Mouse (Mus musculus) hindbrain, postnatal 0 days (tissue): Measurements from ENCODE around the gene Tlr5. TPM values are rescaled to one million over a fixed set of nuclear protein-coding genes. Genes with fewer than 3 reads are reported as not detected.

Experiments
- ATAC-seq: fragments of 200-750 bp; cut with Nextera tagmentation; 2 replicates; pipeline ENCODE4 v1.8.0; 2017; ENCODE audit warnings: mild to moderate bottlenecking, moderate TSS enrichment, moderate library complexity
- DNase-seq: peaks from one replicate; pipeline ENCODE4 v3.0.0-alpha.2; 2015; ENCODE audit warnings: low spot score
- H3K27ac ChIP-seq: fragments of 300-500 bp; sonication (generic); 2 replicates; pipeline ENCODE4 v1.5.1; 2014; ENCODE audit warnings: mild to moderate bottlenecking
- H3K27me3 ChIP-seq: fragments of 300-500 bp; sonication (generic); 2 replicates; pipeline ENCODE4 v1.6.1; 2014; ENCODE audit warnings: low read length, mixed read lengths; ENCODE audit not compliant: insufficient read depth
- H3K36me3 ChIP-seq: fragments of 300-500 bp; sonication (generic); 2 replicates; pipeline ENCODE4 v1.6.1; 2014; ENCODE audit warnings: low read length, mixed read lengths; ENCODE audit not compliant: insufficient read depth
- H3K4me1 ChIP-seq: fragments of 300-500 bp; sonication (generic); 2 replicates; pipeline ENCODE4 v1.6.1; 2014; ENCODE audit warnings: antibody characterized with exemption, low read length, mixed read lengths; ENCODE audit not compliant: insufficient read depth
- H3K4me2 ChIP-seq: fragments of 300-500 bp; sonication (generic); 2 replicates; pipeline ENCODE4 v1.6.1; 2014; ENCODE audit warnings: low read depth, mild to moderate bottlenecking, low read length, moderate library complexity, mixed read lengths
- H3K4me3 ChIP-seq: fragments of 300-500 bp; sonication (generic); 2 replicates; pipeline ENCODE4 v1.5.1; 2014; ENCODE audit warnings: low read length
- H3K9ac ChIP-seq: fragments of 300-500 bp; sonication (generic); replicated peaks from 2 replicates; pipeline ENCODE4 v1.6.1; 2014; ENCODE audit warnings: mild to moderate bottlenecking, low read length, moderate library complexity, mixed read lengths
- H3K9me3 ChIP-seq: fragments of 300-500 bp; sonication (generic); 2 replicates; pipeline ENCODE4 v1.6.1; 2016; ENCODE audit warnings: low read length, mixed read lengths
- CTCF ChIP-seq: IDR thresholded peaks from 2 replicates; pipeline ENCODE4 v1.5.1; 2016; ENCODE audit warnings: antibody characterized with exemption, control low read depth, low read depth
- WGBS: fragments of 180-500 bp; shearing (Covaris S2); extraction: QIAGEN DNeasy Blood & Tissue Kit; methylation state at CpG from one replicate; pipeline ENCODE4 v1.1.7; 2014; 5-methylcytosine and 5-hydroxymethylcytosine counted together
- polyA plus RNA-seq: library from polyadenylated mRNA; unstranded; fragments of >200 nt; fragmentation: Nextera tagmentation; extraction: Ambion mirVana; gene quantifications from 2 replicates; pipeline ENCODE4 v1.2.1, GENCODE M21; 2015
- total RNA-seq: library from RNA; depleted of rRNA; stranded (reverse); fragments of >200 nt; gene quantifications from 2 replicates; pipeline ENCODE4 v1.2.3, GENCODE M21; 2014

The Tlr5 gene
- total and polyA plus RNA-seq, 2 experiments from 2014 or later = 0.55 to 1.4 TPM

DNA sequence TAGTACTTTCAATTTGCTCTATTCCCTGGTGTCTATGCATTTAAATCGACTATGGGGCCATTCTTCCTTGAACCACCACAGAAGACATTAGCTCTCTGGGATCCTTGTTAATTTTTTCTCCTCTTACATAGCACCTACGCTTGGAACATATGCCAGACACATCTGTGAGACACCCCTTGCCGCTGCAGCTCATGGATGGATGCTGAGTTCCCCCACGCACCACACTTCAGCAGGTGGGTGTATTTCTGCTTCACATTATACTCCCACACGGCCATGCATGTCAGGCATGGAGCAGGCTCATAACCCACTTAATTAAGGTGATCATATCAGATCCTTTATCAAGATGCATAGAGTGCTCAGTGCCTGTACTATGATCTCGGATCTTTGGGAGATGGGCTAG, 17.7 kb downstream of the Tlr5 start:
- TF ChIP-seq CTCF = no peak
- Histone ChIP-seq H3K4me1 (no peaks in the 10 kb centered on the region), H3K36me3 (no peaks in the 10 kb centered on the region), H3K4me3 (no peak overlapping the region), H3K4me2 (no peak overlapping the region), H3K27me3 (no peaks in the 10 kb centered on the region), H3K27ac (no peak overlapping the region), H3K9me3 (no peaks in the 10 kb centered on the region), H3K9ac (no peak overlapping the region)
- DNase-seq (no peak), ATAC-seq (no peak)
- WGBS = 82% methylated on average over 6 of the region's 6 CpGs

DNA sequence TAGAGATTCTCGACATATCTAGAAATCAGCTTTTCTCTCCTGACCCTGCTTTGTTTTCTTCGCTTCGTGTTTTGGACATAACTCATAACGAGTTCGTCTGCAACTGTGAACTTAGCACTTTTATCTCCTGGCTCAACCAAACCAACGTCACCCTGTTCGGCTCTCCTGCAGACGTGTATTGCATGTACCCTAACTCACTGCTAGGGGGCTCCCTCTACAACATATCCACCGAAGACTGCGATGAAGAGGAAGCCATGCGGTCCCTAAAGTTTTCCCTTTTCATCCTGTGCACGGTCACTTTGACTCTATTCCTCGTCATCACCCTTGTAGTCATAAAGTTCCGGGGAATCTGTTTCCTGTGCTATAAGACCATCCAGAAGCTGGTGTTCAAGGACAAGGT, 20.2 kb downstream of the Tlr5 start:
- ATAC-seq (no peak), DNase-seq (no peak)
- no peak overlapping the region for H3K4me3 ChIP-seq
- H3K9me3 ChIP-seq = no peaks in the 10 kb centered on the region
- H3K4me1 ChIP-seq = no peaks in the 10 kb centered on the region
- H3K27ac ChIP-seq = no peak overlapping the region
- no peak overlapping the region for H3K4me2 ChIP-seq
- no peak overlapping the region for H3K9ac ChIP-seq
- peak; percentile 18; the same call in 1 of the 2 replicates for TF ChIP-seq CTCF
- 81% methylated on average over 14 of the region's 14 CpGs for WGBS
- H3K27me3 ChIP-seq = no peaks in the 10 kb centered on the region
- no peaks in the 10 kb centered on the region for H3K36me3 ChIP-seq

DNA sequence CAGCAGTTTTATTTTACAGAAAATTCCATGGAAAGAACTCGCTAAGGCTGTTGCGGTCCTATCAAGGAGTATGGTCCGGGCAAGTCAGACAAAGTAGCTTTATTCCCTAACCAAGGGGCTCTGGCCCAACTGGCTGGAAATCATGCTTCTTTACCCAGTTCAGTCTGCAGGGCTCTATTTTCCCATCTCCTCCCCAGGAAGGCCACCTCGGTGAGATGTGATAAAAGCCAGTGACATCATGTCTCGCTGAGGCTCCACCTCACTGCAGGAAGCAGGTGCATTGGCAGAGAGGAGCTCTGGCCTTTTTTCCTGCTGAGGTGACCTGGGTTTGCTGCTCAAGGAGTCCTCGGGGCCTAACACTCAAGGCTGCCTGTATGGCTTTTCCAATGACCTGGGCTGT, 26.1 kb downstream of the Tlr5 start:
- Histone ChIP-seq H3K4me1 (0 out of 2 replicates have a peak, but pooled peaks cover 10% of the 10 kb centered on the region), H3K9ac (no peak overlapping the region), H3K4me2 (no peak overlapping the region), H3K27ac (no peak overlapping the region), H3K36me3 (no peaks in the 10 kb centered on the region), H3K27me3 (no peaks in the 10 kb centered on the region), H3K4me3 (no peak overlapping the region), H3K9me3 (no peaks in the 10 kb centered on the region)
- DNase-seq (no peak), ATAC-seq (no peak)
- TF ChIP-seq CTCF = no peak
- WGBS = 68% methylated on average over 6 of the region's 6 CpGs

DNA sequence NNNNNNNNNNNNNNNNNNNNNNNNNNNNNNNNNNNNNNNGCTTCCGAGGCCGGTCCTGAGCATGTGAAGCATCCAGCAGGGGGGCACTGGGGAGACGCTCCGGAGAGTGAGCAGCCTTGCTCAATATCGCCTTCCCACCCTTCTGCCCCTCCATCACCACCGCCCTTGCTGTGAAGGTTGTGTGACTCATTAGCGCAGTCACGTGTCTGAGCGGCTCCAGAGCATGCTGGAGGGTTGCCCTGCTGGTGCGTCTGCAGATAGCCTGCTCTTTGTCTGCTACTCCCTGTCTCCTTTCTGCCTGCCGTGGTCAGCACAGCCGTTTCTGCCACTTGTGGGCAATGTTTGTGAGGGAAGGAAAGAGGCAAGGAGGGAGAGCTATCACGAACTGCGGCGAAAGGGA, 28.4 kb downstream of the Tlr5 start:
- DNase-seq (peak; percentile 96), ATAC-seq (peak; percentile 99)
- H3K9me3 ChIP-seq = no peaks in the 10 kb centered on the region
- peak overlapping the region; percentile 64; the same call in 1 of the 2 replicates for H3K27ac ChIP-seq
- H3K9ac ChIP-seq = peak overlapping the region; percentile 44
- H3K27me3 ChIP-seq = no peaks in the 10 kb centered on the region
- H3K4me3 ChIP-seq = peak overlapping the region; percentile 25
- 0 out of 2 replicates have a peak, but pooled peaks cover 10% of the 10 kb centered on the region for H3K4me1 ChIP-seq
- TF ChIP-seq CTCF = peak; percentile 75
- H3K4me2 ChIP-seq = peak overlapping the region; percentile 58
- under 1% methylated on average over 13 of the region's 15 CpGs for WGBS
- no peaks in the 10 kb centered on the region for H3K36me3 ChIP-seq

DNA sequence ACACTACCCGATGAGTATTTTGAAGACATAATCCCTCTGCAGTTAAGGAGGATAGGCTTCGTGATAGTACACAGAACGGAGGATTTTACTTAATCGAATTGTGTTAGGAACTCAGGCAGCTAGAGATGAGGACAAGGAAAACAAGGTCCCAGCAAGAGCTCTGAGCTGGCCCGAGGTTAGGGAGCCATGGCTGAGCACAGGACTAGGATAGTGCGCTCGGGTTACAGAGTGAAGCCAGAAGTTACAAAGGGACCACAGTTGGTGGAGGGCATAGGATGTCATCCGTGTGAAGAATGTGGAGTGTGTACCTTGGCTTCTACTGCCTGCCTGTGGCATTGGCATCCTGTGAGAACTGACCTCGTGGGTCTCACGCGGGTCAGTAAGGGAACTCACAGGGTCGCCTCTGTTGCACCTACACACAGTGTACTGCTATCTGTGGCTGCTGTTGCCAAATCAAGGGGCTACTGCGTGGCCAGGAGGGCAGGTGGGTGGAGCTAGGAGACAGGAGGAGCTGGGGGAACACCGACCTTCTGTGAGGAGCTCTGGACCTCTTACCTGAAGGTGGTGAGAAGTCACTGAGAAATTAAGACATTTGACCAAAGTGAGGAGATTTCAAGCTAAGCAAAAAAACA, 29.0 kb downstream of the Tlr5 start:
- H3K36me3 ChIP-seq = no peaks in the 10 kb centered on the region
- peak overlapping the region; percentile 44 for H3K9ac ChIP-seq
- peak; percentile 18 for ATAC-seq
- no peaks in the 10 kb centered on the region for H3K27me3 ChIP-seq
- H3K27ac ChIP-seq = peak overlapping the region; percentile 64; the same call in 1 of the 2 replicates
- TF ChIP-seq CTCF = no peak
- H3K4me2 ChIP-seq = peak overlapping the region; percentile 58
- 58% methylated on average over 14 of the region's 14 CpGs for WGBS
- no peaks in the 10 kb centered on the region for H3K9me3 ChIP-seq
- H3K4me3 ChIP-seq = peak overlapping the region; percentile 25; the same call in 1 of the 2 replicates
- DNase-seq = no peak
- H3K4me1 ChIP-seq = 0 out of 2 replicates have a peak, but pooled peaks cover 10% of the 10 kb centered on the region

DNA sequence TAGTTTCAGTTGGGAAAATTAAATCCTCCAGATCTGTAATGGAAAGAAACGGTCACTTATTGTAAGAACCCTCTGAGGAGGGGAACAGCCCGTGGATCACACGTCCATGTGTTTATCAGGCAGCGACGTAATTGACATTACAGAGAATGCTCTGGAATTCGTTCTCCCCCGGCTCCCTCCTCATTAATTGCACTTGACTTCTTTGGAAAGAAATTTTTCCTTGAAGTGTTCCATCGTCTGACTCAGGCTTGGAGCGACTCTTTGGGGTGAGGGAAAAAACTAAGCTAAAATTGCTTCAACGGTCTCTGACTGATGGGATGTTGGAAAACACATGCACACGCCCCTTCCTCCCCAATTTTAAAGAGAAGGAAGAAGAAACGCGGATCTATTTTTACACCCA, 31.7 kb downstream of the Tlr5 start:
- DNase-seq (no peak), ATAC-seq (no peak)
- Histone ChIP-seq H3K27ac (no peak overlapping the region), H3K4me3 (no peak overlapping the region), H3K27me3 (no peaks in the 10 kb centered on the region), H3K9ac (no peak overlapping the region), H3K9me3 (no peaks in the 10 kb centered on the region), H3K4me1 (0 out of 2 replicates have a peak, but pooled peaks cover 10% of the 10 kb centered on the region), H3K36me3 (no peaks in the 10 kb centered on the region), H3K4me2 (no peak overlapping the region)
- TF ChIP-seq CTCF = no peak
- WGBS = 58% methylated on average over 13 of the region's 13 CpGs

DNA sequence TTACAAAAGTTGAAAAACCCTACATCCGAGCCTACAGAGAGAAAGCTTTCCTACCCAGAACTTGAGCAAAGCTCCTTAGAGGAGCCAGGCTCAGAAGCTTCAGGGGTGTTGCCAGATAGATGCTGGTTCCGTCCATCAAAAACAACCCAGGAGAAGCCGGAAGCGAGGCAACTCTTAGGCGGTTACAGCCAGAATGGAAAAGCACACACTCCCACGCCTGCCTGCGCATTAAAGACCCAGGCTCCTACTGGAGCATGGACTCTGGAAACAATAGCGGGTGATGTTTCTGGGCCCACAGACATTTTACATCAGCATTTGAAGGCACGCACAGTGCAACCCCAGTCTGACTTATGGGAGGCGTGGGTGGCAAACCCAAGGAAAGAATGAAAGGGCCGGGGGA, 32.2 kb downstream of the Tlr5 start:
- TF ChIP-seq CTCF = no peak
- no peak for DNase-seq
- Histone ChIP-seq H3K27me3 (no peaks in the 10 kb centered on the region), H3K9me3 (no peaks in the 10 kb centered on the region), H3K4me3 (no peak overlapping the region), H3K9ac (no peak overlapping the region), H3K4me1 (0 out of 2 replicates have a peak, but pooled peaks cover 10% of the 10 kb centered on the region), H3K4me2 (no peak overlapping the region), H3K36me3 (no peaks in the 10 kb centered on the region), H3K27ac (no peak overlapping the region)
- WGBS = 80% methylated on average over 11 of the region's 11 CpGs
- no peak for ATAC-seq
